Mouse (Mus musculus) liver, embryonic 14.5 days (tissue): ENCODE results near the gene 4933428G20Rik. TPM values are rescaled to one million over a fixed set of nuclear protein-coding genes. Genes with fewer than 3 reads are reported as not detected.
A peak's percentile ranks its signal among the peaks of the same experiment; 100 is the strongest.

ENCODE experiments used
- ATAC-seq: fragments of 200-750 bp; cut with Nextera tagmentation; 2 replicates; pipeline ENCODE4 v1.8.0; 2017; ENCODE audit warnings: moderate number of reproducible peaks, mild to moderate bottlenecking, moderate library complexity; ENCODE audit not compliant: insufficient read depth
- DNase-seq, 3 experiments: peaks; one replicate each; pipeline ENCODE4 v3.0.0-alpha.2; 2012 to 2013; ENCODE audit warnings: low read depth in 3 of 3, low spot score in 3 of 3
- H3K27ac ChIP-seq: fragments of 300-500 bp; sonication (generic); 2 replicates; pipeline ENCODE4 v1.5.1; 2014; ENCODE audit warnings: moderate library complexity, mild to moderate bottlenecking, control low read depth, inconsistent platforms
- H3K27me3 ChIP-seq: fragments of 300-500 bp; sonication (generic); 2 replicates; pipeline ENCODE4 v1.6.1; 2014; ENCODE audit warnings: mild to moderate bottlenecking, low read length, moderate library complexity; ENCODE audit not compliant: control insufficient read depth, insufficient read depth
- H3K36me3 ChIP-seq: fragments of 300-500 bp; sonication (generic); replicated peaks from 2 replicates; pipeline ENCODE4 v1.6.1; 2014; ENCODE audit warnings: low read depth; ENCODE audit not compliant: control insufficient read depth, insufficient read depth
- H3K4me1 ChIP-seq, 2 experiments: fragments of 200-500 bp in 1 of 2; fragments of 300-500 bp in 1 of 2; sonication (generic) in 1 of 2; replicated peaks; 2 replicates each; pipeline ENCODE4 v1.6.1; 2012 to 2014; ENCODE audit warnings: antibody characterized with exemption in 1 of 2, inconsistent platforms in 1 of 2, low read length in 1 of 2; ENCODE audit not compliant: control insufficient read depth in 2 of 2, insufficient read depth in 2 of 2
- H3K4me2 ChIP-seq: fragments of 300-500 bp; sonication (generic); 2 replicates; pipeline ENCODE4 v1.6.1; 2014; ENCODE audit warnings: low read depth, mild to moderate bottlenecking, control low read depth, moderate library complexity
- H3K4me3 ChIP-seq, 2 experiments: fragments of 200-500 bp in 1 of 2; fragments of 300-500 bp in 1 of 2; sonication (generic) in 1 of 2; 2 replicates each; pipeline ENCODE4 v1.5.1; 2012 to 2014; ENCODE audit warnings: low read depth in 2 of 2, low read length in 2 of 2, mild to moderate bottlenecking in 2 of 2, control low read depth in 1 of 2, inconsistent platforms in 1 of 2, moderate library complexity in 1 of 2; ENCODE audit not compliant: insufficient read depth in 1 of 2
- H3K9ac ChIP-seq: fragments of 300-500 bp; sonication (generic); replicated peaks from 2 replicates; pipeline ENCODE4 v1.6.1; 2014; ENCODE audit warnings: mild to moderate bottlenecking, control low read depth, moderate library complexity
- H3K9me3 ChIP-seq: fragments of 300-500 bp; sonication (generic); 2 replicates; pipeline ENCODE4 v1.6.1; 2016; ENCODE audit warnings: low read length, mixed read lengths; ENCODE audit not compliant: control insufficient read depth
- CTCF ChIP-seq: IDR thresholded peaks from 2 replicates; pipeline ENCODE4 v1.5.1; 2016; ENCODE audit warnings: antibody characterized with exemption, low read depth, control low read depth
- EP300 ChIP-seq: IDR thresholded peaks from 2 replicates; pipeline ENCODE4 v1.6.1; 2016; ENCODE audit warnings: antibody characterized with exemption, low read depth
- WGBS: fragments of 180-500 bp; shearing (Covaris S2); extraction: QIAGEN DNeasy Blood & Tissue Kit; methylation state at CpG from one replicate; pipeline ENCODE4 v1.1.7; 2014; ENCODE audit not compliant: insufficient replicate concordance; 5-methylcytosine and 5-hydroxymethylcytosine counted together
- polyA plus RNA-seq, 2 experiments: library from polyadenylated mRNA; depleted of rRNA in 1 of 2; stranded (reverse) in 1 of 2; unstranded in 1 of 2; fragments of >200 nt; fragmentation: Nextera tagmentation in 1 of 2; extraction: Ambion mirVana in 1 of 2; gene quantifications; 2 replicates each; pipeline versions ENCODE4 v1.2.1 to v1.2.3; 2012 to 2014

4933428G20Rik gene
- polyA plus RNA-seq, 2 experiments, result 0.02 TPM; not detected in 1

DNA sequence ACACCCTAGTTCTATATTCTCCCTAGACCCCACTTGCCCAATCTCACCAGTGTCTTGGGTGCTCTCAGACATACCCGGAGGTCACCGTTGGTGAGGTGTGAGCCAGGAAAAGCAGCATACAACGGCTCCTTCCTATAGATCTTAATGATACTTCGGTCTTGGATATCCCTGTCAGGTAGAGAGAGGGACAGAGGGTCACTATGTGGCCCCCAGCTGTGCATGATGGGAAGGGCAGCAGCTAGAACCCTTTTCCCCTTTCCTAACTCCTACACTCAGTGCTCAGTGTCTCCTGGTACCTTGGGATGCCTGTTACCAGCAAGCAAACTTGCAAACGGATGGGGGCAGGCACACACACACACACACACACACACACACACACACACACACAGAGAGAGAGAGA is 35.5 kb upstream of the 4933428G20Rik start:
- no peak for ATAC-seq
- no peak for DNase-seq
- Histone ChIP-seq H3K4me2 (no peak overlapping the region), H3K27me3 (peaks cover 73% of the 10 kb centered on the region), H3K36me3 (no peaks in the 10 kb centered on the region), H3K4me3 (no peak overlapping the region), H3K9me3 (no peaks in the 10 kb centered on the region), H3K27ac (no peak overlapping the region), H3K4me1 (0 out of 4 replicates have a peak, but pooled peaks cover 0 to 3% of the 10 kb centered on the region in 2 experiments), H3K9ac (no peak overlapping the region)
- TF ChIP-seq CTCF (no peak), EP300 (no peak)
- WGBS, result 26% methylated on average over 5 of the region's 5 CpGs

DNA sequence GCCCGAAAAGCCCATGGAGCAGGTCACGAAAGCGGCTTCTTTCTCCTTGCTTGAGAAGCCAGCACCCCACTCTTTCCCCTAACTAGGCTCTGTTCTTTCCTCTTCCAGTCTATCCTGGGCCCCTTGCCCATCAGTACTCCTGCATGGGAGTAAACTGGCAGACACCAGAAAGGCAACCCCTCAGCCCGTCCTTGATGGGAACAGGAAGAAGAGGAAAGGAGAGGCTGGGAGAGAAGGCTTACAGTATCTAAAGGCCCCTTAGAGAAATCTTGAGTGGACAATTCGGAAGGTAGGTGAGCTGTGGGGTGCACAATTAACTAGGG is 35.1 kb upstream of the 4933428G20Rik start:
- no peak overlapping the region for H3K4me3 ChIP-seq
- H3K9ac ChIP-seq, result no peak overlapping the region
- no peaks in the 10 kb centered on the region for H3K9me3 ChIP-seq
- H3K27me3 ChIP-seq, result peaks cover 73% of the 10 kb centered on the region
- no peak overlapping the region for H3K4me2 ChIP-seq
- WGBS, result 21% methylated on average over 5 of the region's 5 CpGs
- no peak overlapping the region for H3K27ac ChIP-seq
- ATAC-seq (no peak), DNase-seq (no peak)
- no peak for TF ChIP-seq EP300
- no peak for TF ChIP-seq CTCF
- H3K4me1 ChIP-seq, result 0 out of 4 replicates have a peak, but pooled peaks cover 0 to 3% of the 10 kb centered on the region in 2 experiments
- H3K36me3 ChIP-seq, result no peaks in the 10 kb centered on the region

DNA sequence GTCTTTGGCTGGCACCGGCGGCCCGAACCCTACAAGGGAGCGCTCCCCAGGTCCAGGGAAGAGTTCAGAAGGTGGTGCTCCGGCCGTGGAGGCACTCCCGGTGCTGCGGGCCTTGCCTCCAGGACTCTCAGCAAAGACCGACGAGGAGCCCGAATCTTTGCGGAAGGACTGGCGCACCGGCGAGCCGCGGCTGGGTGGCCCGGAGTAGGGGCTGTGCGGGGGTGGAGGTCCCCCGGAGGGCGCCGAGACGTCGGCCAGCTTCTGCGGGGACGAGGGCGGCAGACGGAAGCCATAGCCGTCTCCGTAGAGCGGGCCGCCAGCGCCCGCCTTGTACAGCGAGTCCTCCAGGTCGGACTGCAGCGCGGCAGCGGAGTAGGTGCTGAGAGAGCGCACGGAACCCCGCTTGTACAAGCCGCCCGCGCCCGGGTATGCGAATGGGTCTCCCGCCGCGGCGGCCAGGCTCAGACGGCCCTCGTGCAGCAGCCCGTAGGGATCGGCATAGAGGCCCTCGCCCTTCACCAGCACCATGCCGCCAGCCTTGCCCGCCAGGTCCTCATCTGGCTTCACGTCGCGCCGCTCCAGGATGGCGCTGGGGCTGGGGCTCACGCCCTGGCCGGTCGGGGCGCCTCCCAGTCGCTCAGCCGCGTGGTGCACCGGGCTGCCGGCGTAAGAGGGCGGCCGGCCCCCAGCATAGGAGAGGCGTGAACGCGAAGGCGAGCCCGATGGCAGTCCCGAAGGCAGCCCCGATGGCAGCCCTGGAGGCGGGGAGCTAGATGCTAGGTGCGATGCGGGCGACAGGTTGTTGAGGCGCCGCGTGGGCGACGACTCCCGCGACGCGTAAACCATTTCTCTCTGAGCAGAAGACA is 34.5 kb upstream of the 4933428G20Rik start:
- no peak for ATAC-seq
- no peak overlapping the region; a peak in 1 of 4 replicates for H3K4me3 ChIP-seq
- no peaks in the 10 kb centered on the region for H3K9me3 ChIP-seq
- no peaks in the 10 kb centered on the region for H3K36me3 ChIP-seq
- no peak overlapping the region for H3K4me2 ChIP-seq
- H3K27ac ChIP-seq, result no peak overlapping the region
- WGBS, result 2% methylated on average over 95 of the region's 95 CpGs
- 0 out of 4 replicates have a peak, but pooled peaks cover 0 to 3% of the 10 kb centered on the region in 2 experiments for H3K4me1 ChIP-seq
- DNase-seq, result no peak
- no peak for TF ChIP-seq CTCF
- H3K9ac ChIP-seq, result no peak overlapping the region
- peaks cover 73% of the 10 kb centered on the region for H3K27me3 ChIP-seq

DNA sequence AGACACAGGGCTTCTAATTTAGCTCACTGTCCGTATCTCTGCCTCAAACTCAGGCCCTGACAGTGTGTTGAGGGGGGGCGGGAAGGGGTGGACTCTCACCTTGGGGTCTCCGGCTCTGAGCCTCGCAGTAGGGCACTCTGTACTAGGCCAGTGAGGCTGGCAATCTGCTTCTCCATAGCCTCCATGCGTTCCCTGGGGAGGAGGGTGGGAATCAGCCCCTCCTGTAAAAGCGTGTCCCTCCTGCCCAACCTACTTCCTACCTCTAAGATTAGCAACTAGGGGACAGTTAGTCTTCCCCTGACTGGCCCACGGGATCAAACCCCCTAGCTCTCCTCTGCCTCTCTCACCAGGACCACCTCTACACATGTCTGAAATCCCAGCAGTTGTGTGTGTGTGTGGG is 33.5 kb upstream of the 4933428G20Rik start:
- Histone ChIP-seq H3K4me1 (0 out of 4 replicates have a peak, but pooled peaks cover 0 to 3% of the 10 kb centered on the region in 2 experiments), H3K9ac (no peak overlapping the region), H3K9me3 (no peaks in the 10 kb centered on the region), H3K4me2 (no peak overlapping the region), H3K36me3 (no peaks in the 10 kb centered on the region), H3K4me3 (no peak overlapping the region), H3K27ac (no peak overlapping the region), H3K27me3 (peaks cover 72% of the 10 kb centered on the region)
- 15% methylated on average over 7 of the region's 7 CpGs for WGBS
- no peak for ATAC-seq
- no peak for DNase-seq
- TF ChIP-seq CTCF, result no peak
- TF ChIP-seq EP300, result no peak

DNA sequence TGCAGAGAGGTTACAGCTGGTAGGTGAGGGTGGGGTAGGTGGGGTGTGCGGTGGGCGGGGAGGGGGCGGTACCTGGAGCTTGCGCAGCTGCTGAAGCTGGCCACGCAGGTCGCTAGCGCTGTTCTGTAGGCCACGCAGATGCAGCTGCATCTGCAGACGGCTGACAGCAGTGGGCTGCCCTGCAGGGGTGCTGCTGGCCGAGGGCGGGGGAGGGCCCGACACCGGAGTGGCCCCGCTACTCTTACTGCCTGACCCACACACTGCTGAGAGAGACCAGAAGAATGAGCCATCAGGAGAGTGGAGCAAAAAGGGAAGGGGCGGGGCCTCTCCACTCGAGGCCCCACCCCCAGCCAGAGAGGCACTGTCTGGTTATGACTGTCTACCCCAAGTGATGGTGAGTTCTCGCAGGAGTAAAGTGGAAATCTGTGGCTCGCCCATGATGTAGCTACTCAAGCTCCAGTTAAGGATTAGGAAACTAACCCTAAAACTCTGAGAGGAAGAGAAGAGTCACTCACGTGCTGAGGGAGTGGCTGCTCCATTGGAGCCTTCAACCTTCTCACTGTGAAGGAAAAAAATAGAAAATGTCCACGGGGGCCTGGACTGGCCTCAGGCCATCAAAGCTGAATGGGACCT is 32.9 kb upstream of the 4933428G20Rik start:
- Histone ChIP-seq H3K4me1 (0 out of 4 replicates have a peak, but pooled peaks cover 0 to 3% of the 10 kb centered on the region in 2 experiments), H3K27me3 (peaks cover 67% of the 10 kb centered on the region), H3K4me2 (peak overlapping the region; percentile 34), H3K36me3 (no peaks in the 10 kb centered on the region), H3K4me3 (no peak overlapping the region), H3K9me3 (no peaks in the 10 kb centered on the region), H3K27ac (no peak overlapping the region), H3K9ac (no peak overlapping the region)
- TF ChIP-seq EP300, result no peak
- no peak for TF ChIP-seq CTCF
- ATAC-seq (peak; percentile 29; the same call in 1 of the 2 replicates), DNase-seq (peak in 2 of 3 experiments; percentile 10 to 26)
- WGBS, result 1% methylated on average over 20 of the region's 20 CpGs
